ENCODE assay signal across 16 mouse cellular contexts in genomic region chr12:29538456-29538855, GRCm38 (mm10). TPM values are rescaled to one million over a fixed set of nuclear protein-coding genes. Genes with fewer than 3 reads are reported as not detected.
DNase-seq lines count a peak whose midpoint lies in the region; ATAC-seq and TF ChIP-seq lines count a peak whose summit lies in the region.
"Had no signal": no experiment of that assay in that cellular context is flagged by ENCODE, and none has a peak within 500 bp of the region (broad histone marks: within the 10 kb centered on the region; RNA-seq: fewer than 3 reads in every experiment).

No protein-coding gene starts in this region.

- DNase-seq in forebrain, embryonic 11.5 days (ENCODE audit: low spot score), result no peak
- peak; percentile 55 for DNase-seq in right cerebral cortex, postnatal 25 days
- DNase-seq in right cerebral cortex, postnatal 10 days (ENCODE audit: low spot score in 2 of 2), result no peak
- peak; percentile 56 for DNase-seq in hindbrain, postnatal 0 days (ENCODE audit: low spot score)
- no peak for DNase-seq in spleen, postnatal 10 days (ENCODE audit: low spot score in 2 of 2)
- DNase-seq in stomach, postnatal 0 days (ENCODE audit: low spot score), result no peak
- DNase-seq: liver; lung, postnatal 36 days; right cerebral cortex, postnatal 4 days had no signal

- 66% methylated on average over 11 of the region's 11 CpGs for WGBS in forebrain, embryonic 12.5 days
- WGBS in forebrain, embryonic 11.5 days, result 82% methylated on average over 11 of the region's 11 CpGs
- WGBS in hindbrain, postnatal 0 days, result 32% methylated on average over 11 of the region's 11 CpGs
- 66% methylated on average over 11 of the region's 11 CpGs for WGBS in stomach, postnatal 0 days

- no peaks in the 10 kb centered on the region for H3K9me3 ChIP-seq in forebrain, embryonic 12.5 days
- H3K9me3 ChIP-seq in forebrain, embryonic 11.5 days (ENCODE audit: control insufficient read depth, low read length), result no peaks in the 10 kb centered on the region
- H3K9me3 ChIP-seq in hindbrain, postnatal 0 days (ENCODE audit: low read length), result no peaks in the 10 kb centered on the region
- H3K9me3 ChIP-seq in stomach, postnatal 0 days (ENCODE audit: control insufficient read depth, low read length), result no peaks in the 10 kb centered on the region
- H3K9me3 ChIP-seq: embryonic facial prominence, embryonic 12.5 days; heart, embryonic 15.5 days had no signal

- ATAC-seq in forebrain, embryonic 12.5 days (ENCODE audit: low FRiP score), result no peak
- no peak for ATAC-seq in forebrain, embryonic 11.5 days (replicated peaks; ENCODE audit: low FRiP score)
- ATAC-seq in hindbrain, postnatal 0 days, result peak; percentile 18; the same call in 1 of the 2 replicates
- no peak for ATAC-seq in stomach, postnatal 0 days (ENCODE audit: low FRiP score, low TSS enrichment)
- ATAC-seq in CD4-positive, CD25-positive, alpha-beta regulatory T cell, adult 4 months, result no peak
- ATAC-seq: activated CD4-positive, CD25-positive, alpha-beta regulatory T cell, adult 4 months; intestine, postnatal 0 days had no signal

- peak overlapping the region; percentile 8; the same call in 1 of the 2 replicates for H3K4me3 ChIP-seq in forebrain, embryonic 12.5 days (replicated peaks)
- no peak overlapping the region for H3K4me3 ChIP-seq in forebrain, embryonic 11.5 days (ENCODE audit: low read depth, low read length)
- H3K4me3 ChIP-seq in hindbrain, postnatal 0 days (ENCODE audit: low read length), result peak overlapping the region; percentile 49
- H3K4me3 ChIP-seq in stomach, postnatal 0 days (ENCODE audit: low read depth, low read length), result no peak overlapping the region
- H3K4me3 ChIP-seq: embryonic facial prominence, embryonic 12.5 days; heart, embryonic 15.5 days had no signal

- peaks cover 41% of the 10 kb centered on the region for H3K4me1 ChIP-seq in forebrain, embryonic 12.5 days
- H3K4me1 ChIP-seq in forebrain, embryonic 11.5 days (replicated peaks; ENCODE audit: control insufficient read depth, insufficient read depth, low read length), result no peaks in the 10 kb centered on the region
- 0 out of 2 replicates have a peak, but pooled peaks cover 10% of the 10 kb centered on the region for H3K4me1 ChIP-seq in hindbrain, postnatal 0 days (ENCODE audit: insufficient read depth, low read length)
- no peaks in the 10 kb centered on the region for H3K4me1 ChIP-seq in stomach, postnatal 0 days (replicated peaks; ENCODE audit: control insufficient read depth, insufficient read depth)
- H3K4me1 ChIP-seq: heart, embryonic 15.5 days had no signal

- peak overlapping the region; percentile 66 for H3K4me2 ChIP-seq in forebrain, embryonic 12.5 days
- no peak overlapping the region; the same call in 1 of the 2 replicates for H3K4me2 ChIP-seq in forebrain, embryonic 11.5 days (ENCODE audit: low read depth, low read length, severe bottlenecking)
- peak overlapping the region; percentile 81 for H3K4me2 ChIP-seq in hindbrain, postnatal 0 days (ENCODE audit: low read depth, low read length)
- no peak overlapping the region for H3K4me2 ChIP-seq in stomach, postnatal 0 days (replicated peaks; ENCODE audit: low read depth)
- H3K4me2 ChIP-seq: embryonic facial prominence, embryonic 12.5 days; heart, embryonic 15.5 days had no signal

- H3K27ac ChIP-seq in forebrain, embryonic 12.5 days, result peak overlapping the region; percentile 61
- H3K27ac ChIP-seq in forebrain, embryonic 11.5 days (ENCODE audit: low read depth, low read length), result no peak overlapping the region
- H3K27ac ChIP-seq in hindbrain, postnatal 0 days, result peak overlapping the region; percentile 81
- H3K27ac ChIP-seq in stomach, postnatal 0 days (replicated peaks), result no peak overlapping the region
- H3K27ac ChIP-seq: embryonic facial prominence, embryonic 12.5 days; heart, embryonic 15.5 days had no signal

- H3K36me3 ChIP-seq in forebrain, embryonic 12.5 days (replicated peaks), result no peaks in the 10 kb centered on the region
- H3K36me3 ChIP-seq in forebrain, embryonic 11.5 days (ENCODE audit: control insufficient read depth, insufficient read depth, low read length), result no peaks in the 10 kb centered on the region
- H3K36me3 ChIP-seq in hindbrain, postnatal 0 days (ENCODE audit: insufficient read depth, low read length), result no peaks in the 10 kb centered on the region
- H3K36me3 ChIP-seq in stomach, postnatal 0 days (ENCODE audit: control insufficient read depth, insufficient read depth, low read length), result no peaks in the 10 kb centered on the region
- H3K36me3 ChIP-seq: embryonic facial prominence, embryonic 12.5 days; G1E; heart, embryonic 15.5 days had no signal

- 0 out of 2 replicates have a peak overlapping the region, but pooled peaks have one; percentile 29 for H3K9ac ChIP-seq in forebrain, embryonic 12.5 days
- no peak overlapping the region for H3K9ac ChIP-seq in forebrain, embryonic 11.5 days (ENCODE audit: low read length)
- H3K9ac ChIP-seq in hindbrain, postnatal 0 days (replicated peaks; ENCODE audit: low read length), result peak overlapping the region; percentile 62
- H3K9ac ChIP-seq in stomach, postnatal 0 days (ENCODE audit: low read length), result no peak overlapping the region
- H3K9ac ChIP-seq: embryonic facial prominence, embryonic 12.5 days; heart, embryonic 15.5 days had no signal

- H3K27me3 ChIP-seq in forebrain, embryonic 12.5 days, result peaks cover 43% of the 10 kb centered on the region
- H3K27me3 ChIP-seq in forebrain, embryonic 11.5 days (ENCODE audit: control insufficient read depth, insufficient read depth, low read length), result peaks cover 28% of the 10 kb centered on the region
- H3K27me3 ChIP-seq in hindbrain, postnatal 0 days (ENCODE audit: insufficient read depth, low read length), result no peaks in the 10 kb centered on the region
- H3K27me3 ChIP-seq in stomach, postnatal 0 days (ENCODE audit: control insufficient read depth, insufficient read depth, low read length), result peaks cover 5% of the 10 kb centered on the region; the same call in 1 of the 2 replicates

- TF ChIP-seq CTCF in hindbrain, postnatal 0 days (IDR thresholded peaks at IDR 0.05; ENCODE audit: low read depth), result no peak
- TF ChIP-seq CTCF in stomach, postnatal 0 days (IDR thresholded peaks at IDR 0.05; ENCODE audit: low read depth), result no peak

- TF ChIP-seq EP300 in stomach, postnatal 0 days (optimal IDR thresholded peaks at IDR 0.05), result no peak

RNA-seq across cellular contexts. Expression of gene Myt1l, which starts 10.3 kb away (rescaled TPM):
- polyA plus RNA-seq in forebrain, embryonic 12.5 days (2016; fragmentation: Nextera tagmentation; extraction: Ambion mirVana), result 53.6 and 56.1 TPM in 2 replicates
- 18.7 and 22.3 TPM in 2 replicates for polyA plus RNA-seq in forebrain, embryonic 11.5 days (2014; fragmentation: Nextera tagmentation; extraction: Ambion mirVana)
- total RNA-seq in hindbrain, postnatal 0 days (2014; rRNA removed), result 68.6 and 83.0 TPM in 2 replicates
- 163 and 173 TPM in 2 replicates for polyA plus RNA-seq in hindbrain, postnatal 0 days (2015; fragmentation: Nextera tagmentation; extraction: Ambion mirVana)
- polyA plus RNA-seq in stomach, postnatal 0 days (2015; fragmentation: Nextera tagmentation; extraction: Ambion mirVana), result 0.68 and 0.76 TPM in 2 replicates
- under 1 TPM in 1 of 2 experiments, not detected in 1; 0.20 TPM for polyA plus RNA-seq in CD4-positive, CD25-positive, alpha-beta regulatory T cell, adult 4 months (2017; shearing (Covaris generic))
- polyA plus RNA-seq: activated CD4-positive, CD25-positive, alpha-beta regulatory T cell, adult 4 months; G1E had no signal

Comparison
In these comparisons a context has a peak if more than half of its experiments do, and no peak if none do; other contexts are left out.
1. H3K27ac ChIP-seq: peak in forebrain, embryonic 12.5 days (single experiment) and hindbrain, postnatal 0 days (single experiment); none in forebrain, embryonic 11.5 days (single experiment) and stomach, postnatal 0 days (single experiment).
2. H3K4me2 ChIP-seq: peak in forebrain, embryonic 12.5 days (single experiment) and hindbrain, postnatal 0 days (single experiment); none in forebrain, embryonic 11.5 days (single experiment) and stomach, postnatal 0 days (single experiment).
3. H3K4me3 ChIP-seq: peak in forebrain, embryonic 12.5 days (single experiment) and hindbrain, postnatal 0 days (single experiment); none in forebrain, embryonic 11.5 days (single experiment) and stomach, postnatal 0 days (single experiment).
4. H3K9ac ChIP-seq: peak in forebrain, embryonic 12.5 days (single experiment) and hindbrain, postnatal 0 days (single experiment); none in forebrain, embryonic 11.5 days (single experiment) and stomach, postnatal 0 days (single experiment).
5. DNase-seq: peak in right cerebral cortex, postnatal 25 days (single experiment) and hindbrain, postnatal 0 days (single experiment); none in forebrain, embryonic 11.5 days (single experiment), right cerebral cortex, postnatal 10 days (0 of 2), spleen, postnatal 10 days (0 of 2) and stomach, postnatal 0 days (single experiment).
6. RNA of gene Myt1l, which starts 10.3 kb away (polyA plus RNA-seq): 163 to 173 TPM in hindbrain, postnatal 0 days, 53.6 to 56.1 TPM in forebrain, embryonic 12.5 days and 18.7 to 22.3 TPM in forebrain, embryonic 11.5 days; 0.68 to 0.76 TPM in stomach, postnatal 0 days and 0.20 TPM in CD4-positive, CD25-positive, alpha-beta regulatory T cell, adult 4 months; every median in the first group is over 10 times any median in the second.